Mouse (Mus musculus) left cerebral cortex, postnatal 25 days (tissue): ENCODE data around the gene Gna14. TPM values are rescaled to one million over a fixed set of nuclear protein-coding genes. Genes with fewer than 3 reads are reported as not detected.

Experiments used
- DNase-seq, 2 experiments: peaks; one replicate each; pipeline ENCODE4 v3.0.0; 2022; ENCODE audit warnings: low spot score in 2 of 2, mixed read lengths in 1 of 2
- intact Hi-C: fragments of 180-260 bp; cut with DNase I; formaldehyde crosslinking; loops from one replicate; pipeline ENCODE4 v1.15.1; 2025
- total RNA-seq, 2 experiments: library from RNA; stranded (reverse); gene quantifications; 2 replicates each; pipeline ENCODE4 v1.2.3; 2021

Gna14 gene
- total RNA-seq, 2 experiments from 2014 or later = 0.09 to 0.21 TPM

- DNase-seq = no peak
- intact Hi-C loops = no loop called here
Measured at GRCm38 (mm10) chr19:16447832-16448621, 12.5 kb downstream of the Gna14 start.

DNA sequence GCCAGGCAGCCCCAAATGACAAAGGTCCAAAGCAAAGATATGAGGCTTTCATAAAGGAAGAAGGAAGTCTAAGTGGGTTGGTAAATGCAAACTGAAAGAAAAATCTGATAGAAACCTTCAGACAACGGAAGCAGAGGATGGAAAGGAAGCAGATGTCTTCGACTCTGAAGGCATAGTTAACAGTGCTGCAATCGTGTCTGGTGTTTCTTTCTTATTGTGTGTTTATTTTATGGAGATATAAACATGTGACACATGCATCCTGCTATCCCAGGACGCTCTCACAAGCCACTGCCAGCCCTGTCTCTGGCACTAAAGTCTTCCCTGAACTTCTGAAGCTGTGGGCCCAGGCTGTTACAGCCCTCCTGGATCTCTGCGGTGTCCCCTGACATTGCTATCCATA, 13.2 kb downstream of the Gna14 start:
- no peak for DNase-seq
- intact Hi-C loops = no loop called here

- DNase-seq = no peak
- intact Hi-C loops = no loop called here
Measured at GRCm38 (mm10) chr19:16450824-16451223, 15.3 kb downstream of the Gna14 start.

GRCm38 (mm10) chr19:16456181-16456580, 20.6 kb downstream of the Gna14 start:
- intact Hi-C loops = no loop called here
- DNase-seq = no peak

- intact Hi-C loops = no loop called here
- no peak for DNase-seq
Measured at GRCm38 (mm10) chr19:16457127-16457526, 21.6 kb downstream of the Gna14 start.

DNA sequence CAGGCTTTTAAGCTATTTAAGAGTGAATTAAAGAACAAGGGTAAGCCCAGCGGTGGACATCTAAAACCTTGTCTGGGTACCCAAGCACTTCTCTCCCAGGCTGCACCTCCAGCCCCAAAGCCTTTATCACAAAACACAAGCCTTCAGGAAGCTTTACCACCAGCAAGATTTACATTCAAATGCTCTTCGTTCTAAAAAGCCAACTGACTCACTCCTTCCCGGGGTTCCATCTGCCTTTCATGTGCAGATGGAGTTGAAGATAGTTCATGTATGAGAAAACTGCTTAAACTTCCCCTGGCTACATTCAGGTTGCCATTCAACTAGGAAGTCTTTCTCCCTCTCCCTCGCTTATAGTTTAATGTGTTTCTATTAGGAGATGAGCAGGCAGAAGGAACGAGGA, 23.8 kb downstream of the Gna14 start:
- intact Hi-C loops = no loop called here
- no peak for DNase-seq

- intact Hi-C loops = no loop called here
- DNase-seq = no peak
Measured at GRCm38 (mm10) chr19:16460292-16460691, 24.7 kb downstream of the Gna14 start.

DNA sequence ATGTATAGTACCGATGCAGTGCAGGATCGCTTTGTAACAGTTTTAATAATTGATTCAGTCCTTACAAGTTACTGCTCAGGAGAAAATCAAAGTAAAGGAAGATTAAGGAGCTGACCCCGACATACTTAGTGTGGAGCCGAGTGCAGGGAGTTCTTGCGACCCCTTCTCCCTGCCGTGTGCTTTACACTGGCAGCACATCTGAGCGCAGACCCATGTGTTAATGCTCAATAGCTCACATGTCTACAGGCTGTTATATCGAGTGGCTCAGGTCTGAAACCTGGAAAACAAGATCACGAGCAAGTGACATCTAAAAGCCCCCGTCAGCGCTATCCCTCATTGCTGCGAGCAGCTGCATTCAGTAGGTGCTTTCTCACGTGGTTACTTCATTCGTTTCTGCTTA, 25.3 kb downstream of the Gna14 start:
- DNase-seq = no peak

DNA sequence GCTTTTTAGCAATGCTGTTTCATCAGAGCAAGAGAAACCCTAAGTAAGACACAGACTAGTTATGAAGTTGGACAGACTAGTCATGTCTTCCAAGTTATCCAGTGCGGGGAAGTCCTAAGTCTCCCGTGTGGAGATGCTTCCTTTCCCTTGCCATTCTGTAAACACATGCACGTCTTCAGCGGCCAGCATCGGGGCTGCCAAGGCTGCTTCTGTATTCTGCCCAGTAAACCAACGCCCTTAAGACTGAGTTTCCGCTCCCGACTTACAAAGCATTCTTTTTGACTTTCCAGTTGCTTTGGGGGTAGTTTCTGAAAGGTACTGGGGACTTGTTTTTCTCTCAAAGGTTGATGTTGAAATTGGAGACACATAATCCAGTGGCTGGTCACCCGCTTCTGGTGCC, 26.9 kb downstream of the Gna14 start:
- intact Hi-C loops = no loop called here
- DNase-seq = no peak

More for the DNA sequence above, 25.3 kb downstream of the Gna14 start:
- intact Hi-C loops = no loop called here

DNA sequence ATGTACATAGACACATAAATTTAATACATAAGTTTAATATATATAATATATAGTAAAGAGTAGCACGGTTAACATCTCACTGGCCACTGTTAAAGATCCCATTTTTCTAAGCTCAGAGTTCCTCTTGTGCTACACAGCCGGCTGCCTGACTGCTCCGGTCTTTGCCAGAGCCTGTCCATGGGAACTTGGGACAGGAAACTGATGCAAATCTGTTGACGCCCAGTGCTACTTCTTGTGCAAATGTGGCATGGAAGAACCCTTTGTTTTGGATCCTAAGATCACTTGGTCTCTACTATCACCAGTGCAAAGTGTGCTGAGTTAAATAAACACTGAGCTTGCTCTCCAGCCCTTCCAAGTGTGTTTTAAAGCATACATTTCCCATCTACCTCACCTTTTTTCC, 29.2 kb downstream of the Gna14 start:
- intact Hi-C loops = no loop called here
- DNase-seq = no peak

DNA sequence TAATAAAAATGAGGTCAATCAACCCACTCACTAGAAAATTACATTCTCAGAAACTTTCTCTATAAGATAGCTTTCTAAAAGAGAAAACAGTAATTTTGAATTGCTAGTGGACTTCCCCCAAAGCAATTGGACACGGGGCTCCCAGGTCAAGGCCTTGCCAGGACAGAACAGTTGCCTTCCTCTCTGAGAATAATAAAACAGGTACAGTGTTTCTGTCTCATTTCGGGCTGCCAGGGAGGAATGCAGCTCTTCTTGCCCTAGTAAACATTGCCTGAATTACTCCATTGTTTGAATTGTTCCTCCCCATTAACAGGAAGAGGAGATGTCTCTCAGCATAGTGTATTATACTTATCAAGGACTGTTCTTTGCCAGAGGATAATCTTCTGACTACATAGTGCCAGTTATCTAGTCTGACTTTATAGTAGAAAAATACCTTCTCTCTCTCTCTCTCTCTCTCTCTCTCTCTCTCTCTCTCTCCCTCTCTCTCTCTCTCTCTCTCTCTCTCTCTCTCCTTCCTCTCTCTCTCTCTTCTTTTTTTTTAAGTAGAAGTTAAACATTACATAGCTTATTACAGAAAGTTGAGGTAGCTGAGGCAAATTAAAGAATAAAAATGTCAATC, 33.3 kb downstream of the Gna14 start:
- DNase-seq = no peak
- intact Hi-C loops = no loop called here

DNA sequence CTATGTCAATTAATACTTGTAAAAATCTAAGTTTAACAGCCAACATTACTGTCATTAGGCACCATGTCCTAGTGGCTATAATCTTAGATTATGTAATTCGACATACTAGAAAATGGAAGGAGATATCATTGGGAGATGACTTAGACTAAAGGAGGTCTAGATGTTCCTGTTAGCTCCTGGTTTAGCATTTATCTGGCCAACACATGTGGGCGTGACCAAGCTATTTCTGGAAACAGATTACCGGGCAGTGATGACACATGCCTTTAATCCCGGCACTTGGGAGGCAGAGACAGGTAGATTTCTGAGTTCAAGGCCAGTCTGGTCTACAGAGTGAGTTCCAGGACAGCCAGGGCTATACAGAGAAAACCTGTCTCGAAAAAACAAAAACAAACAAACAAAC, 37.1 kb downstream of the Gna14 start:
- no peak for DNase-seq
- intact Hi-C loops = no loop called here

DNA sequence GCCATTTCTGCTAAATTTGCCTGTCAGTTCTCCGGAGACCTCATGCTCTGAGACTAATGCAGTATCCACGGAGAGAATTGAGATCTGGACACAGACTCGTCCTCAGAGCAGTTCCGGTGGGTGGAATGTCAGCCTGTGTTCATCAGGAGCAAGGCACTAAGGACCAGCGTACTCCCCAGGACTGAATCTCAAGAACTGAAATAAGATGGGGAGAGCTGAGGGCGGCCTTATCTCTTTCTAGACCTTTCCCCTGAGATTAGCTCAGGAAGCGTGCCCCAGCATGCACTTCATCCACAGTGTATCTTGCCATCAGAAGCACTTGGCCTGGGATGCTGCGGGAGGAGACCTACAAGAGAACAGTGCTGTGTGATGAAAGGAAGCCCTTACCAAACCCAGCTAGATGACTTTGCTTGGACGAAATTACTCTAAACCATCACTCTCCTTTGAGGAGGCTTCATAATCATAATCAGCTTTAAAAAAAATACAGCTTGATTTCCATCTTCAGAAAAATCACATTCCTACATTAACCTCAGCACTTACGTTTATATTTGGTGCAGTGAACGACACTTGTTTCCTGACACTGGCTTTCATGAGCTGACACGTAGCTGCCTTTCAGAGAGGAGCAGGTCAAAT, 41.9 kb downstream of the Gna14 start:
- DNase-seq = no peak
- intact Hi-C loops = loop anchor here (5.0 kb wide), 1 partner anchor 80 kb away; no protein-coding TSS in a partner anchor

DNA sequence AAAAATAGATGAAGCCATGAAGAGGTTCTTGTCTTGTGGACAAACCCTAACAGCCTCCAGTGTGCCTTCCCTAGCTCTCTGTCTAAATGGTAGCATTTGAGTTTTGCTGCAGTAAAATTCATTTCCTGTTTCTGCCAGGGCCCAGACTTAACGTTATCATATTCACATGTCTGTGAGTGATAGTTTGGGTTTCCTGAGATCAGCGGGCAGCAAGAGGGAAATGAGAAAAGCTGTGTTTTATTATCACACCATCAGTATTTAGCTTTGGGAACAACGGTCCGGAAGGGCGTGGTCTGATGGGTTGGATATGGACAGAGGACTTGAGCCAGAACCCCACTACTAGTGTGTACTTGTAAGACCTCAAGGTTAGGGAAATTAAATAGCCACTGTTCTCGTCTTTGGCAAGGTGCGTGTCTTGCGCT, 42.6 kb downstream of the Gna14 start:
- intact Hi-C loops = loop anchor here (5.0 kb wide), 1 partner anchor 79 kb away; no protein-coding TSS in a partner anchor
- DNase-seq = no peak

- intact Hi-C loops = no loop called here
- no peak for DNase-seq
Measured at GRCm38 (mm10) chr19:16482047-16482446, 46.5 kb downstream of the Gna14 start.

GRCm38 (mm10) chr19:16484237-16484636, 48.7 kb downstream of the Gna14 start:
- intact Hi-C loops = no loop called here
- no peak for DNase-seq

GRCm38 (mm10) chr19:16484671-16485070, 49.1 kb downstream of the Gna14 start:
- no peak for DNase-seq
- intact Hi-C loops = no loop called here

DNA sequence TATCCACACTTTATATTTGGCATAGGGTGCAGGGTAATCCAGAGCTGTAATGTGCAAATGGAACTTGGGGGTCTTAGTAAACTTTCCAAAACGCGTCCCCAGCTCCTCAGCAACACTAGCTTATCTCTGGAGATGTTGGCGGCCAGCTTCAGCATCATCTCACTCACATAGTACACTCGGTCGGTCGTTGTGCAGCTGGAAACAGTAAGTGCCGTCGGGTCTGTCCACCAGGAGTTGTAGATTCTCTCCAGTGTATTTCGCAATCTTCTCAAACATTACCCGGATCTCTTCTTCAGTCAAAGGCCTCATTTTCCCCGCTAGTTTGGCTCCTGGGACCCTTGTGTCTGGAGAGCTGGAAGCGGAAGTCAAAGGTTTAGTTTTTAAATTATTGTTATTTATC, 55.2 kb downstream of the Gna14 start:
- intact Hi-C loops = no loop called here

DNA sequence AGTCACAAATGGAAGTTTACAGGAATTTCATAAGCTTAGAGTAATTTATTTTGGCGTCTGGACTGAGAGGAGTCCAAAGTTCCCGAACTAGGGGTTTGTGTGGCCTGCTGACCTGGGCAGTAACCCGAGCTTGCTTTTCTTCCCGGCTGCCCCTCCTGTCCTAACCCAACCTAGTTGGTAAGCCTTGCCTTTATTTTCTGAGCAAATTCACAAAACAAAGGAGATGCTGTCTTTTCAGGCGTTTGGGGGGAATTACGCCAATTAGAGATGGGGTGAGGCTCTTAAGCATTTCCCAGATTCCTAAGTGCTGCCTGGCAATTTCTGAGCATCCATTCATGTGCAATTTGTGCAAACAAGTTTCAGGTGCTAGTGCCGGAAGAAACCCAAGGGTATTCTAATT, 55.9 kb downstream of the Gna14 start:
- intact Hi-C loops = no loop called here
- DNase-seq = no peak

More for the DNA sequence above, 55.2 kb downstream of the Gna14 start:
- no peak for DNase-seq

GRCm38 (mm10) chr19:16492453-16492852, 56.9 kb downstream of the Gna14 start:
- no peak for DNase-seq
- intact Hi-C loops = no loop called here
